Mouse (Mus musculus): ENCODE results near the gene Kantr.

Kantr gene

DNA sequence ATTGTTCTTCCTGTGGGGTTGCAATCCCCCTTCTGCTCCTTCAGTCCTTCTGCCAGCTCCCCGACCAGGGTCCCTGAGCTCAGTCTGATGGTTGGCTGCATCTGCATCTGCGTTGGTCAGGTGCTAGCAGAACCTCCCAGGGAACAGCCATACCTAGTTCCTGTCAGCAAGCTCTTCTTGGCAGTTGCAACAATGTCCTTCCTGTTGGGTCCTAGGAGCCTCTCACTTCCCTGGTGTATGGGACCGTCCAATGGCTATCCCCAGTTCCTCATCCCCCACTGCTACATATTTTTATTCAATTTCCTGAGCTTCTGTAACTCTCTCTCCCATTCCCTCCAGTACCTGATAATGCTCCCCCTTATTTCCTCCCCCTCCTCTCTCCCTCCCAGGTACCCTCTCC, 42.5 kb downstream of the Kantr start:
- no peak for DNase-seq (ENCODE audit: low read depth in 2 of 2, low spot score in 2 of 2)

DNA sequence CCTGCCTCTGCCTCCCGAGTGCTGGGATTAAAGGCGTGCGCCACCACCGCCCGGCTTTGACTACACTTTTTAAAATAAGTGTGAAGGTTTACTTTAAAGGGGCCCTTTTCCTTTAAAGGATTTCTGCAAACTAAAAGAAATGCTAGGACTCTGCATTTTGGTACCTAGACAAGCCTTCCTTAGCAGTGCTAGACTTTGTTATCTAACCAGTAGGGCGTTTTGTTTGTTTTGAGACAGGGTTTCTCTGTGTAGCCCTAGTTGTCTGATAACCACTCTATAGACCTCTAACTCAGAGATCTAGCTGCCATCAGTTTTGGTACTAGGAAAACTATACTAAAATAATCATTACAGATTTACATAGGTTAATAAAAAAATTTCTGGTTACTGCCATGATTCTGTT, 47.9 kb downstream of the Kantr start:
- no peak for DNase-seq (ENCODE audit: low read depth in 2 of 2, low spot score in 2 of 2)

DNA sequence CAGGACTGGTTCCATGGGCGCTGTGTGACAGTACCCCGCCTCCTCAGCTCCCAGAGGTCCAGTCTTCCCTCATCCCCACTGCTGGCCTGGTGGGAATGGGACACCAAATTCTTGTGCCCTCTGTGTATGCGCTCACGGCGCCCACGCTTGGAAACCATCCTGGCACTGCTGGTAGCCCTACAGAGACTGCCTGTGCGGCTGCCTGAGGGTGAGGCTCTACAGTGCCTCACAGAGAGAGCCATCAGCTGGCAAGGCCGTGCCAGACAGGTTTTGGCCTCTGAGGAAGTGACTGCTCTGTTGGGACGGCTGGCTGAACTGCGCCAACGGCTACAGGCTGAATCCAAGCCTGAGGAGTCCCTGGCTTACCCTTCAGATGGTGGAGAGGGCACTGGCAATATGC, 56.1 kb downstream of the Kantr start:
- no peak for DNase-seq (ENCODE audit: low read depth in 2 of 2, low spot score in 2 of 2)

Measured in CD8-positive naive resting alpha-beta T cell, adult 2 months (primary cell).